Mouse (Mus musculus): ENCODE measurements around the gene Kremen1. TPM values are rescaled to one million over a fixed set of nuclear protein-coding genes. Genes with fewer than 3 reads are reported as not detected.

Gene Kremen1
- polyA plus RNA-seq, 2 experiments: 0.47 to 0.95 TPM

- ATAC-seq (ENCODE audit: insufficient read depth) (no peak), DNase-seq (ENCODE audit: low read depth in 3 of 3, low spot score in 3 of 3) (no peak)
- Histone ChIP-seq H3K27ac (no peak overlapping the region), H3K4me1 (replicated peaks; ENCODE audit: control insufficient read depth in 2 of 2, insufficient read depth in 2 of 2, low read length in 1 of 2) (no peaks in the 10 kb centered on the region), H3K4me3 (ENCODE audit: insufficient read depth in 1 of 2, low read depth in 2 of 2, low read length in 2 of 2) (no peak overlapping the region), H3K4me2 (ENCODE audit: low read depth) (no peak overlapping the region), H3K36me3 (replicated peaks; ENCODE audit: control insufficient read depth, insufficient read depth, low read depth) (peaks cover 2% of the 10 kb centered on the region), H3K27me3 (ENCODE audit: control insufficient read depth, insufficient read depth, low read length) (no peaks in the 10 kb centered on the region), H3K9me3 (ENCODE audit: control insufficient read depth, low read length) (no peaks in the 10 kb centered on the region), H3K9ac (replicated peaks) (no peak overlapping the region)
- no peak for TF ChIP-seq EP300 (IDR thresholded peaks at IDR 0.05; ENCODE audit: low read depth)
- TF ChIP-seq CTCF (IDR thresholded peaks at IDR 0.05; ENCODE audit: low read depth): no peak
- WGBS (ENCODE audit: insufficient replicate concordance): 72% methylated on average over 2 of the region's 2 CpGs
Observed at GRCm38 (mm10) chr11:5283987-5284386, 22.6 kb upstream of the Kremen1 start.

DNA sequence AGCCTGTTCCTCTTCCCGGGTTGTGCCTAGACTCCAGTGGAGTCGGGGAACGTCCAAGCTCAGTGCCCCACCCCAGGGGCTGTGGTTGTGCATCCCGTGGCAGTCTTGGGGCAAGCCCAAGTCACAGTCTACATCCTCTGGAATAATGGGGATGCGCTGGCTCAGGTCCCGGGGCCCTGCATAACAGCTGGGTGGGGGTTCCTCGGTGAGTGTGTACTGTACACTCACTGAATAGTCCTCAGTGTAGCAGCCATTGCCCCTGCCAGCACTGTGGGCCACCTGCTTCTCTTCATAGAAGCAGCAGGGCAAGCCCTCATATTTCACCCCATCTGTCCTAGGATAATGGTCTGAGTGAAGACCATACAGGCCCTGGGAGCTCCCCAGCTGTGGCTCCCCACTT, 19.6 kb upstream of the Kremen1 start:
- H3K4me2 ChIP-seq (ENCODE audit: low read depth): no peak overlapping the region
- peaks cover 2% of the 10 kb centered on the region for H3K36me3 ChIP-seq (replicated peaks; ENCODE audit: control insufficient read depth, insufficient read depth, low read depth)
- ATAC-seq (ENCODE audit: insufficient read depth) (no peak), DNase-seq (ENCODE audit: low read depth in 3 of 3, low spot score in 3 of 3) (no peak)
- TF ChIP-seq CTCF (IDR thresholded peaks at IDR 0.05; ENCODE audit: low read depth) (no peak), EP300 (IDR thresholded peaks at IDR 0.05; ENCODE audit: low read depth) (no peak)
- H3K9me3 ChIP-seq (ENCODE audit: control insufficient read depth, low read length): no peaks in the 10 kb centered on the region
- no peak overlapping the region for H3K27ac ChIP-seq
- H3K27me3 ChIP-seq (ENCODE audit: control insufficient read depth, insufficient read depth, low read length): no peaks in the 10 kb centered on the region
- H3K9ac ChIP-seq (replicated peaks): no peak overlapping the region
- no peaks in the 10 kb centered on the region for H3K4me1 ChIP-seq (replicated peaks; ENCODE audit: control insufficient read depth in 2 of 2, insufficient read depth in 2 of 2, low read length in 1 of 2)
- WGBS (ENCODE audit: insufficient replicate concordance): 80% methylated on average over 7 of the region's 7 CpGs
- H3K4me3 ChIP-seq (ENCODE audit: insufficient read depth in 1 of 2, low read depth in 2 of 2, low read length in 2 of 2): no peak overlapping the region

DNA sequence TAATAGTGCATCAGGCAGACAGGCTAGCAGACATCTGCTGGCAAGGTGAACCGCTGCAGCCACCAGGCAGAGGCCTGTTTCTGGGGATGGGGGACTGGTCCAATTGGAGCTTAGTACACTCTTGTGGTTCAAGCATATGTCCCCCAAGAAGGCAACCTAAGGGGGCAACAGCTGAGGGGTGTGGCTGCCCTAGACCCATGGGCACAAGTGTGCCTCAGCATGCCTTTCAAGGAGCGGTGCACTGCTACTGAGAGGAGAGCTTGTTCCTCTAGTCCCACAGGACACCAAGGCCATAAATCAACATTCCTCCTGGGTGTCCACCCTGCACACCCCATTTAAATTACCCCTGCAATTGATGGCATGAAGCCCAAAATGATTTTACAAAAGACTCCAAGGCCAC, 17.1 kb upstream of the Kremen1 start:
- Histone ChIP-seq H3K4me2 (ENCODE audit: low read depth) (no peak overlapping the region), H3K4me1 (replicated peaks; ENCODE audit: control insufficient read depth in 2 of 2, insufficient read depth in 2 of 2, low read length in 1 of 2) (no peaks in the 10 kb centered on the region), H3K4me3 (ENCODE audit: insufficient read depth in 1 of 2, low read depth in 2 of 2, low read length in 2 of 2) (no peak overlapping the region), H3K9ac (replicated peaks) (no peak overlapping the region), H3K27ac (no peak overlapping the region), H3K9me3 (ENCODE audit: control insufficient read depth, low read length) (no peaks in the 10 kb centered on the region), H3K27me3 (ENCODE audit: control insufficient read depth, insufficient read depth, low read length) (no peaks in the 10 kb centered on the region), H3K36me3 (replicated peaks; ENCODE audit: control insufficient read depth, insufficient read depth, low read depth) (peaks cover 2% of the 10 kb centered on the region)
- DNase-seq (ENCODE audit: low read depth in 3 of 3, low spot score in 3 of 3) (no peak), ATAC-seq (ENCODE audit: insufficient read depth) (no peak)
- WGBS (ENCODE audit: insufficient replicate concordance): 84% methylated on average over 2 of the region's 2 CpGs
- no peak for TF ChIP-seq CTCF (IDR thresholded peaks at IDR 0.05; ENCODE audit: low read depth)

- H3K9me3 ChIP-seq (ENCODE audit: control insufficient read depth, low read length): no peaks in the 10 kb centered on the region
- WGBS (ENCODE audit: insufficient replicate concordance): 69% methylated on average over 5 of the region's 5 CpGs
- no peak for ATAC-seq (ENCODE audit: insufficient read depth)
Observed at GRCm38 (mm10) chr11:5277307-5277971, 16.1 kb upstream of the Kremen1 start.

DNA sequence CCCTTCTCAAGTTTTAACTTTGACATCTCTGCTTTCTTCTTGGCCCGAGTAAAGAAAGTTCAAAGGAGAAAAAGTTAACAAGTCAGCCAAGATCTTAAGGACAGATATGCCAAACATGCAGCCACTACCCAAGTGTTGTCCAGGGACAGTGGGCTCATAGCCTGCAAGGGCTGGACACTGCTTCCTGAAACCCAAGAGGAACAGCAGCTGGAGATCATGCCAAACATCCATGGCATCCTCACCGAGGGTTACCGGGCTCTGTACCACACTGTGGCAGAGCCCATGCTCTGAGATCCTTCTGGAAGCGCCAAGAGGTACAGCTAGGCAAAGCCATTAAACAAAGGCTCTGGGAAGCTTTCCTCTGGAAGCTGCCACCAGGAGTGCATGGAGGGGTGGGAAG, 13.9 kb upstream of the Kremen1 start:
- 70% methylated on average over 4 of the region's 4 CpGs for whole genome bisulfite sequencing (ENCODE audit: insufficient replicate concordance)
- H3K9ac ChIP-seq (replicated peaks): no peak overlapping the region
- ATAC-seq (ENCODE audit: insufficient read depth): no peak
- H3K4me1 ChIP-seq (replicated peaks; ENCODE audit: control insufficient read depth in 2 of 2, insufficient read depth in 2 of 2, low read length in 1 of 2): 0 out of 4 replicates have a peak, but pooled peaks cover 0 to 2% of the 10 kb centered on the region in 2 experiments
- no peaks in the 10 kb centered on the region for H3K36me3 ChIP-seq (replicated peaks; ENCODE audit: control insufficient read depth, insufficient read depth, low read depth)
- H3K4me3 ChIP-seq (ENCODE audit: insufficient read depth in 1 of 2, low read depth in 2 of 2, low read length in 2 of 2): no peak overlapping the region
- TF ChIP-seq EP300 (IDR thresholded peaks at IDR 0.05; ENCODE audit: low read depth): no peak
- no peak for TF ChIP-seq CTCF (IDR thresholded peaks at IDR 0.05; ENCODE audit: low read depth)
- H3K4me2 ChIP-seq (ENCODE audit: low read depth): no peak overlapping the region
- no peak overlapping the region for H3K27ac ChIP-seq
- no peaks in the 10 kb centered on the region for H3K27me3 ChIP-seq (ENCODE audit: control insufficient read depth, insufficient read depth, low read length)
- no peaks in the 10 kb centered on the region for H3K9me3 ChIP-seq (ENCODE audit: control insufficient read depth, low read length)
- no peak for DNase-seq (ENCODE audit: low read depth in 3 of 3, low spot score in 3 of 3)

More at GRCm38 (mm10) chr11:5277307-5277971, 16.1 kb upstream of the Kremen1 start:
- no peak overlapping the region for H3K9ac ChIP-seq (replicated peaks)
- DNase-seq (ENCODE audit: low read depth in 3 of 3, low spot score in 3 of 3): no peak
- H3K4me1 ChIP-seq (replicated peaks; ENCODE audit: control insufficient read depth in 2 of 2, insufficient read depth in 2 of 2, low read length in 1 of 2): no peaks in the 10 kb centered on the region
- no peak for TF ChIP-seq CTCF (IDR thresholded peaks at IDR 0.05; ENCODE audit: low read depth)
- no peak for TF ChIP-seq EP300 (IDR thresholded peaks at IDR 0.05; ENCODE audit: low read depth)
- H3K4me2 ChIP-seq (ENCODE audit: low read depth): no peak overlapping the region
- no peak overlapping the region for H3K4me3 ChIP-seq (ENCODE audit: insufficient read depth in 1 of 2, low read depth in 2 of 2, low read length in 2 of 2)
- no peak overlapping the region for H3K27ac ChIP-seq
- no peaks in the 10 kb centered on the region for H3K27me3 ChIP-seq (ENCODE audit: control insufficient read depth, insufficient read depth, low read length)
- peaks cover 2% of the 10 kb centered on the region for H3K36me3 ChIP-seq (replicated peaks; ENCODE audit: control insufficient read depth, insufficient read depth, low read depth)
